Mouse (Mus musculus): ENCODE measurements around the gene Gsdma3.
"Not testable (repeated sequence)": the region's sequence is repeated elsewhere in the genome, so short reads cannot be mapped to it uniquely, and the experiment has no call there.

Gene Gsdma3

GRCm38 (mm10) chr11:98595955-98596354 is 30.2 kb upstream of the Gsdma3 start:
- DNase-seq (ENCODE audit: low read depth, low spot score), result no peak

DNA sequence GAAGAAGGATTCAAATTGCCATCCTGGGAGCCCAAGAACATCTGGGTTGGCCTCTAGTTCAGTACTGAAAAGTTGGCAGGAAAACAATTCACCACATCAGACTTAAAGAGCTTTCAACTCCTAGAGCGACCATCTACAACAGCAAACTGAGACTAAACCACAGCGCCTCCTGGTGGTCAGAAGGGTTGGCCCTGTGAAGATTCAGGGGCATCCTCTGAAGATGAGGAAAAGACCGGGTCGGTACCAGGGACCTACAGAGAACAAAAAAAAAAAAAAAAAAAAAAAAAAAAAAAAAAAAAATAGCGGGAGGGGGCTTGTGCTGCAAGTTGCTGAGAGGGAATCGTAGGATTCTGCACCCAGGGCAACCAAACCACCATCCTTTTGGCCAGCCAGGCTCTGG is 28.8 kb upstream of the Gsdma3 start:
- DNase-seq (ENCODE audit: low read depth, low spot score), result no peak

DNA sequence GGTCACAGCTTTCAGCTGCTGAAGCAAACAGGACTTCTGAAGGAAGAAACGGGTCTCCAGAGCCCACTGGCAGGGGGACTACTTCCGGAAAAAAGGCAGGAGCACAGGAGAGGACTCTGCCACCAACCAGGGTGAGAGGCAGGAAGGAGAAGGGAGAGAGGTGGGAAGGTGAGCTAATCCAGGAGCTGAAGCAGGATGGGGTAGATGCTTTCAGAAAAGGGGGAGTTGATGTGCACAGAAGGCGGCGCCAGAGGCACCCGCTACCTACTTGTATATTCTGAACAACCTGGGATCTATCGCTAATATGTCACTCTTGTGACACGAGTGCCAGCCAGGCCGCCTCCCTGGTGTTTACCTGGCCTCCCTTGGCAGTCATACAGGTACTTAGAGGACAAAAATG is 28.2 kb upstream of the Gsdma3 start, which contains the start of gene Lrrc3c:
Gene Lrrc3c (plus strand): TSS at position 301 of the 400 bp plus-strand sequence.
- no peak for DNase-seq (ENCODE audit: low read depth, low spot score)

GRCm38 (mm10) chr11:98598851-98599290 is 27.3 kb upstream of the Gsdma3 start:
- DNase-seq (ENCODE audit: low read depth, low spot score), result no peak

DNA sequence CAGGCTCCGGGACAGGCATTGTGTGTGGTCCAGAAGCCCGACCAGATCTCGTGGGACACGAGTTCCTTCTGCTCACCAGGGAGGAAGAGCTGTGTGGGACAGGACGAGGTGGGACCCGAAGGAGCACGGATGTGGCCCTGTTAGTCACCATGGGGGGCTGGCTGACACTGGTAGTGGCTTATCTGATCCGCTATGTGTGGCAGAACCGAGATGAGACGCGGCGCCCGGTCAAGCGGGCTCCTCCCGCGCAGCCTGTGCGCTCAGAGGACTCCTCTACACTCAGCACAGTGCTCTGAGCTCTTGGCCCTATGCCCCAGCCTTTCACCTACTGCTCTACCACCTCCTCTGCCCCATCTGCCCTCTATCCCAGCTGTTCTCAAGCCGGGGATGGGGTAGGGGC is 26.9 kb upstream of the Gsdma3 start:
- no peak for DNase-seq (ENCODE audit: low read depth, low spot score)

GRCm38 (mm10) chr11:98602090-98602690 is 24.0 kb upstream of the Gsdma3 start:
- DNase-seq (ENCODE audit: low read depth, low spot score), result no peak

- no peak for DNase-seq (ENCODE audit: low read depth, low spot score)
Observed at GRCm38 (mm10) chr11:98603953-98604352, 22.2 kb upstream of the Gsdma3 start.

GRCm38 (mm10) chr11:98604911-98605310 is 21.2 kb upstream of the Gsdma3 start:
- DNase-seq (ENCODE audit: low read depth, low spot score), result not testable (repeated sequence)

DNA sequence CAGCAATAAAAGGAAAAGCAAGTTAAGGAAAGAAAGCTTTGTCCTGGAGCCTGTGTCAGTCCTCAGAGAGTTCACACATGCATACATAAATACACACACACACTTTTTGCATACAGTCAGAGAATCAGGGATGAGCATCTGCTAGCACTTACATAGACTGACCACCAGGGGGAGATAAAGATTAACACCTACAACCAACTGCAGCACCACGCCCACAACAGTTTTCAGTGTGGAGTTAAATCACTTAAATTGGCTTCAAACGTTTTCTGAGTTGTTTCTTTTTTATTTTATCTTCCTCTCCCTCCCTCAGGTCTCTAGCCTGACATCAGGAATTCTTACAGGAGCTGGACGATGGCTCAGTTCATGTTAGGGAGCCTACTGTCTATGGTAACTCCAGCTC is 19.4 kb upstream of the Gsdma3 start:
- no peak for DNase-seq (ENCODE audit: low read depth, low spot score)

DNA sequence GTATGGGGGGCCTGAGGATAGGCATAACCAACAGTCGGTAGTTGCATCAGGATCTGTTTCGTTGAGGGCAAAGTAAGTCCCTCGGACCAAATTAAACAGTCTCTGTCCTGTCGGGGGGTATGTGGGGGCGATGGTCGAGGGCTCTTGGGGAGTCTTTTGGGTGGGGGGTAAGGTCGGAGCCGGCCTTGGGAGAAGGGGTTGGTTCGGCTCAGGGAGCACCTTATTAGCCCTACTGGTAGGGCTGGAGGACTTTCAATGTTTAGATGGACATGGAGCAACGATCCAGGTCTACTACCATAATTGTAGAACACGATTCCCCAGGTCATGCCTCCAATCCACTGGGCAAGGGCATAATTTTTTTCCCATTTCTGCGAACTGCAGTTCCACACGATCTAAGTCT is 5.4 kb upstream of the Gsdma3 start:
- no peak for DNase-seq (ENCODE audit: low read depth, low spot score)

DNA sequence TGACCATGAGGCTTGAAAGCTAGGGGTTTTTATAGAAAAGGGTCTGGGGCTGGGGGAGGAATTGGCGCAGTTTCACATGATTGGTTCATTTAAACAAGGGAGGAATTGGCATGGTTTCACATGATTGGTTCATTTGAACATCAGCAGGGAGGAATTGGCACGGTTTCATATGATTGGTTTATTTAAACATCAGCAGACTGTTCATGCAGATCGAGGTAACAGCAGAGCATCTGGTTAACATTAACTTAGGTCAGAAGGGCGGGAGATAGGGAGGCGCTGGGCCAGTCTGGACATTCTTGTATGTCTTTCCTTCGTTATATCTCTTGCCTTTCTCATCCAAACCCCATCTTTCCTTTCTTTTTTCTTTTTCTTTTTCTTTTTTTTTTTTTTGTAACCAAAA is 2.2 kb upstream of the Gsdma3 start:
- DNase-seq (ENCODE audit: low read depth, low spot score), result not testable (repeated sequence)

DNA sequence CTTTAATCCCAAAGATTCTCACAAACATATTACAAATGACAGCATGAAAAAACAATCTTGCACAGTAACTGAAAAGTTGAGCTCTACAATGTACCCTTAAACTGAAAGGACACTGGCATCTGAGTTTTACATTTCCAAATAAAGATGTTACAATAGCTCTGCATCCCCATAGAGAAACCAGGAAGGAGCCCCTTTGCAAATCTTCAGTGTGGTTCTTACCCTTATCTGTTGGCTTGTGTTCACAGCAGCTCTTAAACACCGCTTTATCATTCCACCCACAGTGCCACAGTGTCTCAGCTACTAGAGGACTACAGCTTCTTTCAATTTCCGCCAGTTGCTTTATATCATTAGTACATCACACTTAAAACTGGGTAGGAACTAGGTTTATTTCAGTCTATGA is 1.8 kb upstream of the Gsdma3 start:
- DNase-seq (ENCODE audit: low read depth, low spot score), result not testable (repeated sequence)

- no peak for DNase-seq (ENCODE audit: low read depth, low spot score)
Observed at GRCm38 (mm10) chr11:98628706-98629105, 2.5 kb downstream of the Gsdma3 start.

- no peak for DNase-seq (ENCODE audit: low read depth, low spot score)
Observed at GRCm38 (mm10) chr11:98630646-98631045, 4.5 kb downstream of the Gsdma3 start.

DNA sequence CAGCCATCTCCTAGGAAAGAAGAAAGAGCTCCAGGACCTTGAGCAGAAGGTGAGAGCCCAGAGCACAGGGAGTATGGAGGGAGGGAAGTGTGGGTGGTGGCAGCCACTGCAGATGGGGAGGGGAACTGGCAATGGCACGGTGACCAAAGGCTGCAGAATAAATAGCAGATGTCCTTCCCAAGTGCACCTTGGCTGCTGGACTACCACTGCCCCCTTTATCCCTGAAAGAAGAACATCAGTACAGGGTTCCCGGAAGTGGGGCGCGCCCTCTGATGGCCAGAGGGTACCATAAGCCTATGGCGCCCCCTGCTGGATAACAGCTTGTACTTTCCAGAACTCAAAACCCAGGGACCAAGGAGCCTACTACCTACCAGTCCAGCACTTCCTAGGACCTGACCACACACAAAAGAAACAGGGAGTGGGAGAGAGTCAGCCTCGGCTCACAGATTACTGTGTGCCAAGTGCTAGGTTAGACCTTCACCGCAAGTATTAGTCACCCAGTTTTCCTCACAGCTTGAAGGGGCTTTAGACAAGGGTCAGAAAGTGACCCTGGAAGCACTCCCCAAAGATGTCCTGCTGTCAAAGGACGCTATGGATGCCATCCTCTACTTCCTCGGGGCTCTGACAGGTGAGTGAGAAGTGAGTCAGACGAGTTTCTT is 9.3 kb downstream of the Gsdma3 start:
- DNase-seq (ENCODE audit: low read depth, low spot score), result not testable (repeated sequence)

GRCm38 (mm10) chr11:98637501-98637900 is 11.3 kb downstream of the Gsdma3 start:
- DNase-seq (ENCODE audit: low read depth, low spot score), result no peak

- DNase-seq (ENCODE audit: low read depth, low spot score), result no peak
Observed at GRCm38 (mm10) chr11:98640091-98640490, 13.9 kb downstream of the Gsdma3 start.

GRCm38 (mm10) chr11:98644757-98645156 is 18.6 kb downstream of the Gsdma3 start:
- DNase-seq (ENCODE audit: low read depth, low spot score), result no peak

DNA sequence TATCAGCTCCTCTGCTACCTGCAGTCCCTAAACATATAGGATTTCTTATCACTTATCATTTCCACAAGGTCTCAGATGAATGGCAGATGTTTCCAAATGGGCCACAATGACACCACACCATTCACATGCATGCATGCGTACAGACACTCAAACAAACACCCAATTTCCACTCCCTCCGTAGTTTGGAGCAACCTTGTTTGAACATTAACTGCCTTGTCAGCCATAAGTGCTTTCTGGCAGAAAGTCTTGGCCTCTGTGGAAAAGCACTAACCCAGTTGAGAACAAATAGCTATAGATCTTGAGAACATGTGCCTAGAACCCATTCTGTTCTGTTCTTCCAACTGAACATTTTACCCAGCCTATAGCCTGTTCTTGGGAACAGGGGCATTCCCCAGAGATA is 19.8 kb downstream of the Gsdma3 start:
- DNase-seq (ENCODE audit: low read depth, low spot score), result no peak

- no peak for DNase-seq (ENCODE audit: low read depth, low spot score)
Observed at GRCm38 (mm10) chr11:98646459-98646858, 20.3 kb downstream of the Gsdma3 start, which contains the start of gene Gsdma2. Gene Gsdma2, plus strand, starts transcription at chr11:98646759.

GRCm38 (mm10) chr11:98655076-98655475 is 28.9 kb downstream of the Gsdma3 start:
- DNase-seq (ENCODE audit: low read depth, low spot score), result not testable (repeated sequence)

GRCm38 (mm10) chr11:98660517-98660916 is 34.4 kb downstream of the Gsdma3 start:
- peak; percentile 56 for DNase-seq (ENCODE audit: low read depth, low spot score)

DNA sequence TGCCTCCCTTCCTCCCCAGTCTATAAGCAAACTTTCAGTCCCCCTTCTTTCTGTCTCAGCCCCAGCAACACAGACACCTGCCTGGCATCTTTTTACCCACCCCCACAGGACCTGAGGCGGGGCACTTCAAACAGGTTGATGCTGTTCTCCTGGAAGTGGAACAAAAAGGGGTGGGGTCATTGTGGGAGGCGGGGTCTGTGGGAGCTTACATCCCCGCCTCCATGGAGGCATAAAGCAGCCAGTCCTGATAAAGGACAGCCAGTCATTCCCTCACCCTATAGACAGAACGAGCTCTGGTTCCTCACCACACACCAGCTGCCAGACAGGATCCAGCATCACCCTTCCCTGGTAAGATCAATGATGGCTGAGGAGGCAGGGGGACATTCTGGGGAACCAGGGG is 37.9 kb downstream of the Gsdma3 start, which contains the start of gene Gsdma:
Gene Gsdma (plus strand): TSS at position 261 of the 400 bp plus-strand sequence.
- no peak for DNase-seq (ENCODE audit: low read depth, low spot score)
